In the genomic region with DNA sequence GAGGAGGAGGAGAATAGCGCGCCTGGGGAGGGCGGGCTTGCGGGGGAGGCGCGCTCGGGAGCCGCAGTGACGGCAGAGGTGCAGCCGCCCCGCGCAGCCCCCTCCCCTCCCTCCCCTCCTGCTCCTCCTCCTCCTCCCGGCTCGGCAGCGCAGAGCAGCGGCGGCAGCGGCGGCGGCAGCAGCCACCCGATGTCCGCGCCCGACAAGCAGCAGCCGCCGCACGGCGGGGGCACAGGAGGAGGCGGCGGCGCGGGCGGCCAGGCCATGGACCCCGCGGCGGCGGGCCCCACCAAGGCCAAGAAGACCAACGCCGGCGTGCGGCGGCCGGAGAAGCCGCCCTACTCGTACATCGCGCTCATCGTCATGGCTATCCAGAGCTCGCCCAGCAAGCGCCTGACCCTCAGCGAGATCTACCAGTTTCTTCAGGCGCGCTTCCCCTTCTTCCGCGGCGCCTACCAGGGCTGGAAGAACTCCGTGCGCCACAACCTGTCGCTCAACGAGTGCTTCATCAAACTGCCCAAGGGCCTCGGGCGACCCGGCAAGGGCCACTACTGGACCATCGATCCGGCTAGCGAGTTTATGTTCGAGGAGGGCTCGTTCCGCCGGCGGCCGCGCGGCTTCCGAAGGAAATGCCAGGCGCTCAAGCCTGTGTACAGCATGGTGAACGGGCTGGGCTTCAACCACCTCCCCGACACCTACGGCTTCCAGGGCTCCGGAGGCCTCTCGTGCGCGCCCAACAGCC, we compare ENCODE assay signal across 8 mouse cellular contexts. TPM values are rescaled to one million over a fixed set of nuclear protein-coding genes. Genes with fewer than 3 reads are reported as not detected.
DNase-seq lines count a peak whose midpoint lies in the region; ATAC-seq lines count a peak whose summit lies in the region.

A gene (plus strand): TSS at position 177 of the 742 bp plus-strand sequence.

- ATAC-seq in forebrain, embryonic 15.5 days (replicated peaks): no peak
- no peak for ATAC-seq in midbrain, embryonic 12.5 days (ENCODE audit: low FRiP score, low read depth)

- peak within 1 kb of the TSS; percentile 41 for H3K4me3 ChIP-seq in forebrain, embryonic 15.5 days
- H3K4me3 ChIP-seq in limb, embryonic 10.5 days: peak within 1 kb of the TSS; percentile 65
- H3K4me3 ChIP-seq in midbrain, embryonic 12.5 days: peak within 1 kb of the TSS; percentile 46

- H3K27ac ChIP-seq in forebrain, embryonic 15.5 days (replicated peaks): no peak within 1 kb of the TSS
- peak within 1 kb of the TSS; percentile 78 for H3K27ac ChIP-seq in limb, embryonic 10.5 days
- H3K27ac ChIP-seq in midbrain, embryonic 12.5 days (replicated peaks): no peak within 1 kb of the TSS

- H3K4me2 ChIP-seq in forebrain, embryonic 15.5 days (replicated peaks): peak within 1 kb of the TSS; percentile 65
- peak within 1 kb of the TSS; percentile 69 for H3K4me2 ChIP-seq in midbrain, embryonic 12.5 days (replicated peaks)

- no peaks in the 10 kb centered on the region for H3K9me3 ChIP-seq in forebrain, embryonic 15.5 days
- no peaks in the 10 kb centered on the region for H3K9me3 ChIP-seq in limb, embryonic 10.5 days (replicated peaks)
- no peaks in the 10 kb centered on the region for H3K9me3 ChIP-seq in midbrain, embryonic 12.5 days

- H3K9ac ChIP-seq in forebrain, embryonic 15.5 days (replicated peaks): peak within 1 kb of the TSS; percentile 22; the same call in 1 of the 2 replicates
- H3K9ac ChIP-seq in midbrain, embryonic 12.5 days (replicated peaks): no peak within 1 kb of the TSS; the same call in 1 of the 2 replicates

- peaks cover 29% of the 10 kb centered on the region for H3K4me1 ChIP-seq in forebrain, embryonic 15.5 days
- H3K4me1 ChIP-seq in limb, embryonic 10.5 days: peaks cover 59% of the 10 kb centered on the region
- H3K4me1 ChIP-seq in midbrain, embryonic 12.5 days: peaks cover 28% of the 10 kb centered on the region

- WGBS in forebrain, embryonic 15.5 days: under 1% methylated on average over 67 of the region's 83 CpGs
- WGBS in limb, embryonic 10.5 days: under 1% methylated on average over 81 of the region's 83 CpGs
- under 1% methylated on average over 52 of the region's 83 CpGs for WGBS in midbrain, embryonic 12.5 days

- no peaks in the 10 kb centered on the region for H3K36me3 ChIP-seq in forebrain, embryonic 15.5 days
- H3K36me3 ChIP-seq in limb, embryonic 10.5 days: no peaks in the 10 kb centered on the region
- H3K36me3 ChIP-seq in midbrain, embryonic 12.5 days: no peaks in the 10 kb centered on the region

- H3K27me3 ChIP-seq in forebrain, embryonic 15.5 days: peaks cover 98% of the 10 kb centered on the region
- peaks cover 100% of the 10 kb centered on the region for H3K27me3 ChIP-seq in limb, embryonic 10.5 days (ENCODE audit: low read depth, poor library complexity, severe bottlenecking)
- H3K27me3 ChIP-seq in midbrain, embryonic 12.5 days: peaks cover 99% of the 10 kb centered on the region

- peak; percentile 64 for DNase-seq in urinary bladder, postnatal 14 days (ENCODE audit: low spot score)
- DNase-seq in urinary bladder, postnatal 25 days (ENCODE audit: low spot score): no peak
- peak; percentile 79 for DNase-seq in limb, embryonic 10.5 days (ENCODE audit: low spot score)
- no peak for DNase-seq in cerebellum, adult 8-10 months
- DNase-seq in layer of hippocampus, adult 11-12 months (ENCODE audit: low spot score): no peak
- DNase-seq in cerebellum, adult 11-12 months: no peak

RNA-seq across cellular contexts. Expression of the gene that starts here (rescaled TPM):
- polyA plus RNA-seq in forebrain, embryonic 15.5 days (2015; fragmentation: Nextera tagmentation; extraction: Ambion mirVana): 0.54 and 0.87 TPM in 2 replicates
- polyA plus RNA-seq in limb, embryonic 10.5 days (2016; fragmentation: Nextera tagmentation; extraction: Ambion mirVana): 0.48 and 4.4 TPM in 2 replicates
- 0.24 and 0.33 TPM in 2 replicates for polyA plus RNA-seq in midbrain, embryonic 12.5 days (2016; fragmentation: Nextera tagmentation; extraction: Ambion mirVana)

Comparison
In these comparisons a context has a peak if more than half of its experiments do, and no peak if none do; other contexts are left out.
1. DNase-seq: peak in urinary bladder, postnatal 14 days (single experiment) and limb, embryonic 10.5 days (single experiment); none in urinary bladder, postnatal 25 days (single experiment), cerebellum, adult 8-10 months (single experiment), layer of hippocampus, adult 11-12 months (single experiment) and cerebellum, adult 11-12 months (single experiment).
2. Peak in every context shown above with its lines, with median percentiles within 50 percentile points of each other: H3K4me3 ChIP-seq.